Mouse (Mus musculus) lung, postnatal 25 days (tissue): ENCODE data around the gene Kyat1.

Experiments
- DNase-seq: peaks from one replicate; pipeline ENCODE4 v3.0.0; 2022; ENCODE audit warnings: low spot score

Kyat1 gene

GRCm38 (mm10) chr2:30205629-30206357 is at the start of gene Kyat1:
Kyat1 (minus strand) TSS chr2:30205847.
- peak; percentile 96 for DNase-seq

- DNase-seq: no peak
Observed at GRCm38 (mm10) chr2:30253809-30254208, 48.2 kb upstream of the Kyat1 start.

- DNase-seq: no peak
Observed at GRCm38 (mm10) chr2:30252521-30252920, 46.9 kb upstream of the Kyat1 start.

- peak; percentile 74 for DNase-seq
Observed at GRCm38 (mm10) chr2:30251417-30252104, 45.9 kb upstream of the Kyat1 start.

GRCm38 (mm10) chr2:30250166-30251128 is 44.8 kb upstream of the Kyat1 start:
- no peak for DNase-seq

- DNase-seq: no peak
Observed at GRCm38 (mm10) chr2:30249182-30249581, 43.5 kb upstream of the Kyat1 start.

- no peak for DNase-seq
Observed at GRCm38 (mm10) chr2:30247681-30248080, 42.0 kb upstream of the Kyat1 start.

- no peak for DNase-seq
Observed at GRCm38 (mm10) chr2:30247036-30247435, 41.4 kb upstream of the Kyat1 start.

GRCm38 (mm10) chr2:30244595-30245178 is 39.0 kb upstream of the Kyat1 start:
- DNase-seq: no peak

GRCm38 (mm10) chr2:30243391-30243790 is 37.7 kb upstream of the Kyat1 start:
- DNase-seq: no peak

- DNase-seq: peak; percentile 91
Observed at GRCm38 (mm10) chr2:30242509-30242908, 36.9 kb upstream of the Kyat1 start.

- DNase-seq: no peak
Observed at GRCm38 (mm10) chr2:30240267-30240666, 34.6 kb upstream of the Kyat1 start, which contains the start of gene Gm28035. Gm28035 (plus strand) TSS chr2:30240567.

GRCm38 (mm10) chr2:30239777-30240176 is 34.1 kb upstream of the Kyat1 start:
- peak; percentile 77 for DNase-seq

GRCm38 (mm10) chr2:30238906-30239465 is 33.3 kb upstream of the Kyat1 start:
- no peak for DNase-seq

- DNase-seq: peak; percentile 71
Observed at GRCm38 (mm10) chr2:30237881-30238280, 32.2 kb upstream of the Kyat1 start.

- peak; percentile 100 for DNase-seq
Observed at GRCm38 (mm10) chr2:30237199-30237880, 31.7 kb upstream of the Kyat1 start, which contains the start of gene Lrrc8a. Lrrc8a (plus strand) TSS chr2:30237715.

GRCm38 (mm10) chr2:30236426-30237198 is 31.0 kb upstream of the Kyat1 start:
- DNase-seq: no peak

GRCm38 (mm10) chr2:30235593-30235992 is 29.9 kb upstream of the Kyat1 start:
- no peak for DNase-seq

GRCm38 (mm10) chr2:30216293-30216692 is 10.6 kb upstream of the Kyat1 start:
- DNase-seq: no peak

- peak; percentile 50 for DNase-seq
Observed at GRCm38 (mm10) chr2:30215493-30215892, 9.8 kb upstream of the Kyat1 start.
